Mouse (Mus musculus): ENCODE data around the gene Armc3.

Gene Armc3

DNA sequence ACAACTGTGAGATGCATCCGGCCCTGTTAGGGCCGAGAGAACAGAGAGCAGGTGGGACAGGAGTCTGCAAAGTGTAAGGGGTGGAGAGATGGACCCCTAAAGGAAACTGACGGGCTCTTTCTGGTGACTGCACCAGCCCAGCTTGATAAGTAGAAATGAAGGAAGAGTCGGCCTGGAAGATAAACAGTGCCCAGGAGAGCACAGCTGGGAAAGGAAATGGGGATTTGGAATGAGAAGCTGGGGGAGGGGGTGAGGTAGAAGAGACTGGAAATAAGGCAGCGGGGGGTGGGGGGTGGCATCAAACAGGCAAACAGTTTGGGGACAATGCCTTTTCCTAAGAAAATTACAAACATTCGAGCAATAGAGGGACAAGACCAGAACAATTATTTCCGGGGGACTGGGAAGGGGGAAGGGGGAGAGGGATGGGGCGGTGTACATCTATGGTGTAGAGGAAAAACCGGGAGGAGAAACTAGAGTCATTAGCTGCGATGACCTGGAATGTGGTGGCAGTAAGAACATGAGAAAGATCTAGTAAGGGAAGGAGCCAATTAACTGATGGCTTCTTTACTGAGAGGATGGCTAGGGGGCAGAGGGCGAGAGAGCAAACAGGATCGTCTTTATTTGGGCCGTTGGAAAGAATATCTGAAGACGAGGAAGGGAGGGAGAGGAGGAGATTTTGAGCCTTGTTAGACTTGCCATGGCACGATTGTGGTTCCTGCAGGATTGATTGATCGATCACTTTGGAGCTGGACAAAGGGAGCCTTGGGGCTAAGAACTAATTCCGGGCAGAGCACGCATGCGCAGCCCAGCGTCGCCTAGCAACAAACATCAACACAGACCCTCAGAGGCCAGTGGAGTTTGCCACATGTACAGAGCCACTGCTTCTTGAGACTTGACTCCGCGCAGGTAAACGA, at the start of gene Armc3:
Gene Armc3, plus strand, starts transcription at position 851 of the 914 bp plus-strand sequence.
- peak; percentile 29 to 39 for DNase-seq

DNA sequence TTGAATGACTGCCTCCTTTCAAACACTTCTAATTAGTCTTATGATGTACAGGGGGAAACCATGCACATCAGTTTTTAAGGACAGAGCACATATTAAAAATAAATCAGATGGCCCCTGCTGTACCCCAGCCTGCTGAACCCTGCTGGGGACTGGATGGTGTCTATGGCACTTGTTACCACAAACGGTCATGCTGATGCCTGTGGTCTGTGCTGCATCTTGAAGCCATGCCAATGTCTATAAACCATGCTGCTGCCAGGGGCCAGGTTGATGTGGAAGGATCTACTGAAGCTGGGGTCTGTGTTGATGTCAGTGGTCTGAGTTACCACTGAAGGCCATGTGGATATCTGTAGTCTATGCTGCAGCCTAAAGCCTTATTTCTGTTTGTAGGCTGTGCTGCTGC, 46.4 kb upstream of the Armc3 start:
- no peak for DNase-seq

DNA sequence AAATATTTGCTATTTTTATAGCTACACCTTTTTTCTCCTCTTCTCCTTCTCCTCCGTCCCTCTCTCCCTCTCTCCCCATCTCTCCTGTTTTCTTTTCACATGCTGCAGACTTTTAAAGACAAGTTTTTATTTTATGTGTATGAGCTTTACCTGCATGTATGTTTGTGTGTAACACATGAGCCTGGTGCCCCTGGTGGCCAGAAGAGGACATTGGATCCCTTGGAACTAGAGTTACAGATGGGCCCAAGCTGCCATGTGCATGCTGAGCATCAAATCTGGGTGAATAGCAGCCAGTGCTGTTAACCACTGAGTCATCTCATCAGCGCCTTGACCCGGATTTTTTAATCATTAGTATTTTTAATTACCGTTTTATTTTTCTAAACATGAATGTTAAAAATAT, 42.9 kb upstream of the Armc3 start:
- DNase-seq, result peak; percentile 47 to 57

DNA sequence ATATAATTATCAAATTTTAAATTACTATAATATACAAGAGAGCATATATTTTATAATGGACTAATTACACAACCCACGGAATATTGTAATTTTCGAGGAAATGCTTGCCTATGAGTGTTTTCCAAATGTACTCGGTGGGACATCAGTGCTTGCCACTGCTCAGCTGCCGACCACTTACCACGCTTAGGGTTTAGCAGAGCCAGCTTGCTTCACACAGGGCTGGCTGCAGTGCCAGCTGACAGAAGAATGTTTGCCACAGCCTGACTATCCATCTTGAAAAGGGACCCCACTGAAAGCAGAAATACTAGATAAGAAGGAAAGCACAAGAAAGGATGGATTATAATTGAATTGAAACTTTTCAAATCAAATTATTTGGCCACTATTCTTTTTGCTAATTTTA, 39.6 kb upstream of the Armc3 start:
- no peak for DNase-seq

DNA sequence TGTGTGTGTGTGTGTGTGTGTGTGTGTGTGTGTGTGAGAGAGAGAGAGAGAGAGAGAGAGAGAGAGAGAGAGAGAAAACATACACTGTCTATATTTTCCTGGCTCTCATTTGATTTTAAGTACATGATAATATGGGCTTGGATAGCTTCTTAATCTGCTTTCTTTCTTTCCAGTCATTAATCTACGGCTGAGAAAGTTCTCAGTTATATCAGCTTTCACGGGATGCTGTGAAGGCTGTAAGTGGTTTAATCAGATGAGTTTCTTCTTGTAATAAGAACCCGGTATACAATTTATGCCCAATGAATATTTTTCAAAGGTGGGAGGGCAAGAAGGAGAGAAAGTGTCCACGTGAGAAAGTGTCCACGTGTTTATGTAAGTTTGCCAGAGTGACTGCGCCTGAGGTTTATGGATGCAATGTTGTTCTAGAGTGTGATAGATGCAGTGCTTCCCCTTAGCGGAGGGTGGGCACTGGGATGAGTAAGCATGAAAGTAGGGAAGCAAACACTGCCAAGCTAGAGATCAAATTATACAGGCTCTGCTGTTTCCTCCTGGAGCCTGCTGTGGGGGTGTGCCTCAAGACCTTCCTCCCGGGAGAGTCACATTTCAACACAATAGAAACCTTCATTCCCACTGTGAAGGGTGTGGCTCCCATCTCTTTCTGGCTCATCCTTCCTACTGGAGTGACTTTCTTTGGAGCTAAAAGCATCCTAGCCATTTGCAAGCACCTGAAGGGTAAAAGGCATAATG, 38.6 kb upstream of the Armc3 start:
- no peak for DNase-seq

DNA sequence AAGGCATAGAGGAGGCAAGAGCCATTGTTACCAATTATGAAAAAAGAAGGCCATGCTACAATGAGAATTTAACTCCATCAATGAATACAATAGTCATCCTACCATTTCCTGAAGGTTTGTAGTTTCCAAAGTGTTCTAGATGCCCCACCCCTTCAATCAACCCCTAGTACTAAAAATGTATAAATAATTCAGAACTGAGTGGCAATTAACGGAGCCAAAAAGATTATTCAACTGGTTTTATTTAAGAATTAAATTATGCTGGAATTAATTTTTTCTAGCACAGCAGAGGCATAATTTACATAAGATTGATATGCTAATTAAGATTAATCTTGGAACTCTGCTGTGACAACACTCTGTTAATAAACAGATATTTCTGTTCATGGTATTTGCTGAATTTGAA, 34.9 kb upstream of the Armc3 start:
- no peak for DNase-seq

DNA sequence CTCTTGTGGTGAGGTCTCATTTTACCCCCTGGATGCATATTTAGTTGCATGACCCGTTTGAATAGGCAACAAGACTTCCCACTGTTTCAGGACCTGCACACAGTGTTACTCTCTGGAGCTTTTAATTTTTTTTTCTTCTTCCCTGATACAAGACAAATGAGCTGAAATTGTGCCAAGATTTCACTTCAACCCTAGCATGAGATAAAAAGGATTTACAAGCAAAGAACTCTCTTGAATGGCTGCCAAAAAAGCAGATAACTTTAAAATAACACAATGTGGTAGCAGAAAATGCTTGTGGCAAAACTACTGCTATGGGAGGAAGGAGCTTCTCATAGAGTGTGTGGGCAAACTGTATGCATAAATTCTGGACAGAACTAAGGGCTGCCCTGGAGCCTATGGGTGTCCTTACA, 22.3 kb upstream of the Armc3 start:
- DNase-seq, result no peak

DNA sequence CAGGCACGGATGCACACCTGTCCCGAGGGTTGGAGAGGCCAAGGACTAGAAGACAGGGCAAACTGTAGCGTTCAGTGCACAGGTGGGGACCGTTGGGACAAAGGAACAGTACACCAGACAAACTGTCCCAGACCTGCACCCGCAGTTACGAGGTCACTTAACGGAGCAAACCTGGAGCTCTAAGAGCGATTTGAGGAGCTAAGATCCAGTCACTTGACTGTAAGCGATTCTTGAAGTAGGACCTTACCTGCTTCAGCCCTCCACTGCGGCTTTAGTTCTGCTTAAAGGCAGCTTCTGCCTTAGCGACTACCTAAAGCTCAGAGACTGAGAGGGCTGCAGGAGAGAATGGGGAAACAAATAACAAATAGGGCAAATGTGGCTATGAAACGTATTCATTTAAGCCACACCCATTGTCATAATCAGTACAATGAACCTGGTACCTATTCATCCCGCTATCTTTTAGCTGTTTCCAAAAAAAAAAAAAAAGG, 308 bp downstream of the Armc3 start:
- DNase-seq, result no peak

DNA sequence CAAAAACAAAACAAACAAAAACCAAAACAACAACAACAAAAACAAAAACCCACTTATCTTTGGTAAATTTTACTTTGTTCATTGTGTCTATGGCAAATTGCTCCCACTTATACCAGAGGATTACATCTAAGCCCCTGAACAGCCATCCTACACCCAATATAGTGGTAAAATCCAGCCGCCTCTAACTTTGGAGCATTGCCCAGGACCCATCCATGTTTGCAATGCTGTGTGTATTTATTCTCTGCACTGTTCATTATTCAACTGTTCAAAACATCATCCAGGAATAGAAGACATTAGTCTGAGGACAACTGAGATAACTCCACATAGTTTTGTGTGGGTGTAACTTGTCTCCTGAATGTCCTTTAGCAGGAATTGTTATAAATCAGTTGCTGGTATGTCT, 1.0 kb downstream of the Armc3 start:
- no peak for DNase-seq

DNA sequence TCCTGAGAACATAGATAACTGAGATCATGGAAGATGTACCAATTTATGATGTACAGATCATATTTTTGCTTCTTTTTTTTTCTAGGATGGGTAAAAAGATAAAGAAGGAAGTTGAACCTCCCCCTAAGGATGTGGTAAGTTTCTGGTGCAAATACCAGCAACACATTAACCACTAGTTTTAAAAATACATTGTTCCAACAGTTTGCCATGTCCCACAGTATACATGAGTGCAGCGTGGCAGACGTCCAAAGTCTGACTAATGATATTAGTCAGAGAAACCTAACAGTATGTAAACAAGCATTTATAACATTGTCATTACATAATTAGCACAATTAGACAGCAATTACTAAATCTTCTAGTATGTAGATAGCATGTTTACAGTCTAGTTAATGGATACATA, 2.6 kb downstream of the Armc3 start:
- no peak for DNase-seq

DNA sequence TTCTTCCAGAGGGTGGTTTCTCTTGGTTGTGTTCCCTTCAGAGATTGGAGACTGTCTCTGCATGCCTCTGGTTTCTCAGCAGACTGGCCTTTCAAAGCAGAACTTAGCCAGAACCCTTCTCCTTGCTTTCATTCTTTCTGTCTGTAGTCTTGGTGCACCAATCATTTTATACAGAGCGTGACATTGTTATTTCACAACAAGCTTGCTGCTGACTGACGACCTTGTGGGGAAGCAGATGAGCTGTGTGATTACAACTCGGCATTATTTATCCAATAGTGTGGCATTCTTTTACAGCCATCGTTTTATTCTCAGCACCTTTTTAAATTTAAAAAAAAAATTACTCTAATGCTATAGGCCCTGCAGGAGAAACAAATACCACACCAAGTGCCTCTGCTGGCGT, 35.2 kb downstream of the Armc3 start:
- no peak for DNase-seq

DNA sequence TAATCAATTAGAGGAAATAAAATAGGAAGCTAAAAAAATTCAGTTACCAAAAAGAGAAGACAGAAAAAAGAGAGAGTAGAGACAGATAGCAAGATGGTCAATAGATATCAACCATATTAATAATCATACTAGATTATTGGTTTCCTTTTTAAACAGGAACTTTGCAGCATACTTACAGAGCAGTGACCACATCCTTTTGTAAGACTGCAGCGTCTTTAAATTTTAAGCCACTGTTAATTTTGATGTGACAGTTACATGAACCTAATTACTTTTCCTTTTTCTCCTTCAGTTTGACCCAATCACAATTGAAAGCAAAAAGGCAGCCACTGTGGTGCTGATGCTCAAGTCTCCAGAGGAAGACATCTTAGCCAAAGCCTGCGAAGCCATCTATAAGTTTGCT, 36.1 kb downstream of the Armc3 start:
- no peak for DNase-seq

DNA sequence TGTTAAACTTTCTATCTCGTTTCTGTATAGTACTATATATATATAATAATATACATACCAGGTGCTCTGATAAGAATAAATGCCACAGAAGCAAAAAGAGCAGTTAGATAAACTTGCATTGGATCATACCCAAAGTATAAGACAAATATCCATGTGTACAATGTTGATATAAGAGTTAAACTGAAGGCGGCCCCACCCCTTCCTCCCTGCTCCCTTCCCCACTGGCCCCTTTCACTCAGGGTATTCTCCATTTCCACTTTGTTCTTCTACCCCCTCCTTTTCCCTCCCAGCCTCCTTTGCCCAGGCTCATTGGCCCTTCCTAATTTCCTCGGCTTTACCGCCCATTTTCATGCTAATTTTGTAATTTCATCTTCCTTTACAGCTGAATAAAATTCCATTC, 36.5 kb downstream of the Armc3 start:
- no peak for DNase-seq

DNA sequence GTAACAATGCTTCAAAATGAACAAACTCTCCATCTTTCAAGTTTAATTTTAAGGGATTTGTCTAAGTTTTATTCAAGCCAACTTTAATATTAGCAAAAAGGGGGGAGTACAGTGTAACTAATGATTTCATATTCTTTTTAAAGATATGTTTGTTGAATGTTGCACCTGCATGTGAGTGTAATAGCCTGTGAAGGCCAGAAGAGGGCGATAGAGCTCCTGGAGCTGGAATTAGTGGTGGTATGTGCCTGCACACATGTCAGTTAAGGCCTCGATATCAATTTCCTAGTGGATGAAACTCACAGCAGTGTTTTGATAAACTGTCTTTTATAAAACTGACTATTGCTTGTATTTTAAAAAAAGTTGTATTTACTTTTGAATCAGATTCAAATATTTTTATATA, 39.7 kb downstream of the Armc3 start:
- DNase-seq, result peak; percentile 5 to 16

DNA sequence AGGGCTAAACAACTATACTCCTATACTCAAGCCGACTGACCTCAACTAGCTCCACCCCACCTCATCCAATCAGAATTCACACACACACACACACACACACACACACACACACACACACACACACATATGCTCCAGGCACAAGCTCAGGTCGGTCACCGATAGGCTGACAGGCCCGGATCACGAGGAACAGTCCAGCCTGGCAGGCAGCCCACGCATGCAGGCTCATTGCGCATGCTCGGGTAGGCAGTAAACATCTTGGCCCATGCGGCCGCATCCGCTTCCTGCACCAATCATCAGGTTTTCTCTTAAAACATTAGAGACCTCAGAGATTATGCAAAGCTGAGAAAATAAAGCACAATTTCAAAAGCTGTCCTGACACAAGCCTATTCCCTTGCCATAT, 50.5 kb downstream of the Armc3 start:
- no peak for DNase-seq

DNA sequence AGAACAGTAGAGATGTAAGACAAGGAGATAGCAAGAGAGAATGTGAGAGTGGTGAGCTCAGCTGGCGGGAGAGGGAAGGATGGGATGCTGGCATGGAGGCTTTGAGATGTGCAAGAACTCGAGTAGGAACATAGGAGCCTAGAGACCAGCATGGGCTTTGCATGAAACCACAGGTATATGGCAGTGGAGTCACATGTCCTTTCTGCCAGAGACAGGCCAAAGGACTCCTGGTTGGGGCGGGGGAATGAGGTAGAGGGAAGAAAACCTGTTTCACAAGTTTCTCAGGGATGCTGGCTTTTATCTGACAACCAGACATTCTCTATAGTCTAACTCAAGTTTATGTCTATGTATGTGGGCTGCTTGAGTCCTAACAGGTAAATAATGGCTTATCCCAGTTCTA, 55.9 kb downstream of the Armc3 start:
- DNase-seq, result no peak

DNA sequence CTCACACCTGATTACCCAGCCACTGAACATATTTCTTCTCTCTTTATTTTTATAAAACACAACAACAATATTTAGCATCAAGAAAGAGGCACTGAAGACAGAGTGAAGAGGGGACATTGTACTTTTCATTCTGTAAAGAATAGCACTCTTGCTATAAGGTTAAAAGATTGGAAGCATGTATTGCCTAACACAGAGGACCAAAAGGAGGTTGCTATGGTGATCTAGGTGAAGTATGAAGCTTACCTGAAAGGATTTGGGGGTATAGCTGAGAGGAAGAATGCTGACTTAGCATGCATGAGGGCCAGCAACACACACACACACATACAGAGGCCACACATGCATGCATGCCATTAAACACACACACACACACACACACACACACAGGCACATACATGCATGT, 58.2 kb downstream of the Armc3 start:
- no peak for DNase-seq

DNA sequence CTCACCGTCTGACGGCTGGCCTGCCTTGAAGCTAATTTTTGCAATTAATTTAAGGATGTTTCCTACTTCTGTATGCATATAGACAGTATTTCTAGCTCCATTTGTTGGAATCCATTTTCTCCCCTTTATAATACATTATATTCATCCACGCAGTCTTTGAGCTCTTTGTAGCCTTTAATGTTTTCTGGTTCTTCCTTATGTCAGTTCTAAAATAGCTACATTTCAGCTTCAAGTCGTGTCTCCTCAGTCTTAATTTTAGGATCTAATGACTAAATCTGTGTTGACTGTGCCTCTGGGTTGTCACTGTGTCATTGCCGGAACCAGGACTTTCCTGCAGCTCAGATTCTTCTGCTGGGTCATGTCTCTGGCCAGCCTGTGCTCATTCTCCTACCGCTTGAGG, 61.3 kb downstream of the Armc3 start:
- no peak for DNase-seq

DNA sequence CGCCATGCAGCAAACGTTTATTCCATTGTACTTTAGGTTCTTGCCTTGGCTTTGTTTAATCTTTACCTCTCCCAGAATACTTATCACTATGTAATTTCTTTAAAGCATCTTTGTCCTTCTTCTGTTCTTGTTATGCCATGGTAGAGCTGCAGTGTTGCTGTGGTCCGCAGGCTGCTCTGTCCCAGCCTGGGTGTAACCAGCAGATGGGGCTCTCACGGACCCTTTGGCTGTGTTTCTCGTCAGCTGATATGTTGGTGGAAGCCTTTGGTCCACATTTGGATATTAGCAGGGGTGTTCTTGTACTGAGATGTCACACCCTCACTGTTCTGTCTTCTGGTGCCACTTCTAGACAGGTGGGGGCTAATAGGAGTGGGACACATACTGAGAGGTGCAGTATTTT, 64.3 kb downstream of the Armc3 start:
- peak; percentile 15 to 23 for DNase-seq

DNA sequence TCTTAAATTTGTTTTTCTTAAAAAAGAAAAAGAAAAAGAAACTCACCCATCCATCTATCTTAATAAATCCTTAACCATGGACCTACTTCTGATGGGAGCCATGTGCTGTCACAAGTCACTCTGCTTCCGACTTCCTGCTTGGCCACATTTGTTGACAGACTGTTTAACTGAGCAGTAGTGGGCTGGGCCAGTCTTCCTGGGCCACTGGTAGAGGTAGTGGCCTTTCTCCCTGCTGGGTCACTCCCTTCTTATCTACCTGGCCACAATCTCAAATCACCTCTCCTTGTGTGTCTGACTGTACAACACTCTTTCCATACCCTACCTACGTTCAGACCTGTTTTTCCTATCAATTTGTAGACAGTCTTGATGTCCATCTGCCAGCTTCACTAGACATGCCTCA, 66.7 kb downstream of the Armc3 start:
- no peak for DNase-seq

DNA sequence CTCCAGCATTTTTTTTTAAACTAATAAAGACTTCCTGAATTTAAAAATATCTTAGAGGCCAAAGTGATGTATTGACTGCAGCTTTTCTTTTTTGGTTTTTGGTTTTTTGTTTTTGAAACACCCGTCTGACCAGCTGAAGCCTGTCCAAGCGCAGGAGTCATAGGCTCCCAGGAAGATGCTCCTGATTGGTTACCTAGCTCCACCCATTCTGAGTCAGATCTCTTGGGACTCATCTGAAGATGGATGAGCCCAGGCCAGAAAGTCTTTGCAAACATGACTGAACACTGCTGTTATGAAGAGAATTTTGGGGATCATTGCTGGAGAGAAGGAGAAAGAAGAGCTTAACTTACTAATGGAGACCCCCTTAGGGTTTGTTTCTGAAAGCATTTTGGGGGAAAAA, 68.3 kb downstream of the Armc3 start:
- DNase-seq, result no peak

DNA sequence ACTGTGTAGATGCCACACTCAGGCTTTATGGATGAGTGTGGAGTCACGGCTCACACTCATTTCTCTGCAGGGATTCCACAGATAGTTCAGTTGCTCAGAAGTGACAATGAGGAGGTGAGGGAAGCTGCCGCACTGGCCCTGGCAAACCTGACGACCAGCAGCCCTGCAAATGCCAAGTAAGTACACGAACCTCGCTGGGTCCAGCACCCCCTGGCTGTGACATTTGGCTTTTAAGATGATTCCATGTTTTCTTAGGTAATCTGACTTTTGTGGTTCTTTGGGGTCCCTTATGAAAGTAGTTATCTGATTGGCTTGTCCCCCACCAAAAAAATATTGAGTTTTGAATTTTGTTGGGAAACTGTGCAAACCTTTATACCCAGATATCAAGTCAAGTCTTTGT, 70.9 kb downstream of the Armc3 start:
- DNase-seq, result no peak

DNA sequence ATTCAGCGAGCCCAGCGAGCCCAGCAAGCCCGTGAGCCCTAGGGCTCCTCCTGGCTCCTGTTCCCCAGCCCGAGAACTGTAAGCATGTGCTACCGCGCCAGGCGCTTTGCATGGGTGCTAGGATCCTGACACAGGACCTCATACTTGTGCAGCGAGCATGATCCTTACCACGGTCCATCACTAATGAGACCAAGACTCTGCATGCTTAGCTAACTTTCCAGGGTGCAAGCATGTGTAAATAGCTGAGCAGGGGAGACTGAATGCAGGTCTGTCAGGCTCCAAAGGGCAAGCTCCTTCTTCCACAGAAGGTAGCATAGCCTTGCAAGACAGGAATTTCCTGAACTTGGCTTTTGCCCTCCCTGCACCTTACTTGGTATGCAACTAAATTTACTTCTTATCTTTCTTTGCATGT, 71.6 kb downstream of the Armc3 start:
- no peak for DNase-seq

DNA sequence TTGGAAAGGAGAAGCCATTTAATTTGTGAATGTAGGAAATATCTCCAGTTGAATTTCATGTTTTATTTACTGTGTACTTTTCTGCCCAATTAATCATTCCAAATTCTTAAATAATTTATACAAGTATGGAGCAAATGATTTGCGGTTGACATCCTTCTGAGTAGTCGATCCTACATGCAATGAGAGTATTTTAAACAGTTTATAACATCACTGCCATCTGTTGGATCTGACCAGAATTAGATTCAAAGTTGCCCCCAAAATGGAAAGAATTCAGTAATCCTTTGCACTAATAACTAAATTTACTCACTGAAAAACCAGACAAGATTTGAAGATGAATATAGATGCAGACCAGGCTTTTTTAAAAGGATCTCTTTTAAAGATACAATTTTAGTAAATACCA, 75.5 kb downstream of the Armc3 start:
- no peak for DNase-seq

Data from thymus, postnatal 36 days (tissue).